Mouse (Mus musculus): Measurements from ENCODE around the gene Ano1.

DNA sequence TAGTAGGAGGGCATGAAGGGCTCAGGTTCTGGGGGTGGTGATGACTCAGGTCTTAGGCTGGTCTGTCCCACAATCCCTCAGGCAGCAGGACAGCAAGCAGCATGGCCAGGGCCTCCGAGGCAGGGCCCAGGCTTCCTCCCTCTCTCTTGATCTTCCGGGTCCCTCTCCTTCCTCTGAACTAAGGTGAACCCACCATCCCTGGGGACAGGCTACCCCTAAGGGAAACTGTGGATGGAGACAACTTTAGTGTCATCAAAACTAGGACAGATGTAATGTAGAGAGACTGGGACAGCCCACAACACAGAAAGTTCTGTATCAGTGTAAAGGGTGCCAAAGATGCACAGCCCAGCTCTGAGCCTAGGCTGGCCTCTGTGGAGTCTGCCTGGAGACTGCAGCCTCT is 12.2 kb upstream of the Ano1 start:
- TF ChIP-seq GATA1 (IDR thresholded peaks at IDR 0.05; ENCODE audit: borderline replicate concordance, low read length) (no peak), FLI1 (IDR thresholded peaks at IDR 0.05; ENCODE audit: low read length) (no peak)
